In the genomic region with DNA sequence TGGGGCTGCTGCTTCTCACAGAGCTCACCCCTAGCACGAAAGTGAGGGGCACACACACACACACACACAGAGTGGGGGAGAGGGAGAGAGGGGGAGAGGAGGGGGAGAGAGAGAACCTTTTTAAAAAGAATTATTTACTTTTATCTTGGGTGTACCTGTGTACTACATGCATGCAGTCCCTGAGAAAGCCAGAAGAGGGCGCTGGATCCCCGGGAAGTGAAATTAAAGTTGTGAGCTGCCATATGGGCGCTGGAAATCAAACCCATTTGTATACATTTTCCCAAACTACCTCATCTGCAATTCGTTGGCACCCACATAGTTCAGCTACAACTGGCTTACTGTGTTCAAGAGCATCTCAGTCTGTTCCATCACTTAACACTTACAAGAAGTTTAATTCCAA, we compare ENCODE assay signal across 20 mouse cellular contexts. TPM values are rescaled to one million over a fixed set of nuclear protein-coding genes. Genes with fewer than 3 reads are reported as not detected.
DNase-seq lines count a peak whose midpoint lies in the region; ATAC-seq and TF ChIP-seq lines count a peak whose summit lies in the region.
"Had no signal": no experiment of that assay in that cellular context is flagged by ENCODE, and none has a peak within 500 bp of the region (broad histone marks: within the 10 kb centered on the region; RNA-seq: fewer than 3 reads in every experiment).

No protein-coding gene starts in this region.

- H3K27me3 ChIP-seq in liver, adult 2 months (ENCODE audit: control insufficient read depth, insufficient read depth, low read length): no peaks in the 10 kb centered on the region
- H3K27me3 ChIP-seq in liver, embryonic 11.5 days (replicated peaks; ENCODE audit: control insufficient read depth, insufficient read depth, low read length): no peaks in the 10 kb centered on the region
- H3K27me3 ChIP-seq in hindbrain, embryonic 14.5 days (ENCODE audit: control insufficient read depth, insufficient read depth, low read length): no peaks in the 10 kb centered on the region
- no peaks in the 10 kb centered on the region for H3K27me3 ChIP-seq in hindbrain, embryonic 11.5 days (ENCODE audit: control insufficient read depth, insufficient read depth, low read length)
- H3K27me3 ChIP-seq: hindbrain, embryonic 12.5 days; liver, embryonic 15.5 days had no signal

- no peak overlapping the region for H3K4me2 ChIP-seq in liver, embryonic 11.5 days
- H3K4me2 ChIP-seq in hindbrain, embryonic 14.5 days (replicated peaks): no peak overlapping the region
- no peak overlapping the region for H3K4me2 ChIP-seq in hindbrain, embryonic 11.5 days (replicated peaks; ENCODE audit: low read depth, low read length)
- H3K4me2 ChIP-seq: hindbrain, embryonic 12.5 days; liver, embryonic 15.5 days had no signal

- intact Hi-C loops in gastrocnemius, adult 2 months (cut with DNase I): no loop called here

- no peak for DNase-seq in gastrocnemius, adult 2 months
- no peak for DNase-seq in gastrocnemius, postnatal 25 days
- no peak for DNase-seq in liver, adult 2 months (ENCODE audit: extremely low read depth, low read depth, low spot score)
- DNase-seq in liver, embryonic 11.5 days (ENCODE audit: low spot score): no peak
- DNase-seq in A20 (ENCODE audit: low read depth, low spot score) (peak; percentile 35), R1 (ENCODE audit: low read depth, low spot score) (peak; percentile 72)
- DNase-seq in hindbrain, embryonic 14.5 days (ENCODE audit: low spot score): no peak
- DNase-seq in hindbrain, embryonic 11.5 days (ENCODE audit: low spot score): no peak
- DNase-seq: adrenal gland, postnatal 10 days; cerebellum, adult 9-10 months; forebrain, postnatal 0 days; heart, adult 18-20 months; kidney, adult 11 months; kidney, postnatal 36 days; left cerebral cortex, postnatal 4 days; lung, postnatal 4 days; thymus, adult 18-20 months had no signal

- H3K27ac ChIP-seq in gastrocnemius, adult 2 months: no peak overlapping the region
- no peak overlapping the region for H3K27ac ChIP-seq in liver, adult 2 months (replicated peaks; ENCODE audit: insufficient read depth, low read depth, low read length)
- H3K27ac ChIP-seq in liver, embryonic 11.5 days (ENCODE audit: low read depth, low read length): no peak overlapping the region
- no peak overlapping the region for H3K27ac ChIP-seq in hindbrain, embryonic 14.5 days
- no peak overlapping the region for H3K27ac ChIP-seq in hindbrain, embryonic 11.5 days (ENCODE audit: low read depth, low read length)
- H3K27ac ChIP-seq: hindbrain, embryonic 12.5 days; liver, embryonic 15.5 days; midbrain, embryonic 10.5 days had no signal

- no peaks in the 10 kb centered on the region for H3K36me3 ChIP-seq in liver, adult 2 months (ENCODE audit: control insufficient read depth, insufficient read depth, low read length)
- H3K36me3 ChIP-seq in liver, embryonic 11.5 days (ENCODE audit: control insufficient read depth, insufficient read depth, low read length): no peaks in the 10 kb centered on the region
- peaks cover 5% of the 10 kb centered on the region; the same call in 1 of the 2 replicates for H3K36me3 ChIP-seq in hindbrain, embryonic 14.5 days (replicated peaks; ENCODE audit: control insufficient read depth, insufficient read depth)
- H3K36me3 ChIP-seq in hindbrain, embryonic 11.5 days (ENCODE audit: control insufficient read depth, insufficient read depth, low read length): no peaks in the 10 kb centered on the region
- H3K36me3 ChIP-seq: liver, embryonic 15.5 days had no signal

- no peak for TF ChIP-seq POLR2A in liver, adult 2 months (IDR thresholded peaks at IDR 0.05; ENCODE audit: extremely low read depth, insufficient read depth, low read length)

- no peak for ATAC-seq in liver, embryonic 11.5 days (replicated peaks; ENCODE audit: low FRiP score)
- ATAC-seq in hindbrain, embryonic 14.5 days (ENCODE audit: low FRiP score): no peak
- no peak for ATAC-seq in hindbrain, embryonic 11.5 days (ENCODE audit: low FRiP score)
- ATAC-seq: forebrain, postnatal 0 days had no signal

- 79% methylated on average over 5 of the region's 5 CpGs for WGBS in liver, adult 2 months
- 67% methylated on average over 5 of the region's 5 CpGs for WGBS in liver, embryonic 11.5 days
- WGBS in hindbrain, embryonic 14.5 days: 71% methylated on average over 5 of the region's 5 CpGs
- 86% methylated on average over 5 of the region's 5 CpGs for WGBS in hindbrain, embryonic 11.5 days

- H3K9me3 ChIP-seq in liver, embryonic 11.5 days (ENCODE audit: control insufficient read depth, low read length): no peaks in the 10 kb centered on the region
- H3K9me3 ChIP-seq in hindbrain, embryonic 14.5 days (ENCODE audit: control insufficient read depth, low read length): no peaks in the 10 kb centered on the region
- H3K9me3 ChIP-seq in hindbrain, embryonic 11.5 days (ENCODE audit: control insufficient read depth, low read length): no peaks in the 10 kb centered on the region
- H3K9me3 ChIP-seq: hindbrain, embryonic 12.5 days; liver, embryonic 15.5 days; midbrain, embryonic 10.5 days had no signal

- peak; percentile 29; the same call in 1 of the 2 replicates for TF ChIP-seq CTCF in gastrocnemius, adult 2 months (IDR thresholded peaks at IDR 0.05)
- TF ChIP-seq CTCF in liver, adult 2 months (IDR thresholded peaks at IDR 0.05; ENCODE audit: low read depth, low read length): peak; percentile 15; the same call in 1 of the 2 replicates

- no peaks in the 10 kb centered on the region for H3K4me1 ChIP-seq in liver, adult 2 months (ENCODE audit: control insufficient read depth, insufficient read depth, low read length)
- no peaks in the 10 kb centered on the region for H3K4me1 ChIP-seq in liver, embryonic 11.5 days (replicated peaks; ENCODE audit: control insufficient read depth, insufficient read depth, low read length)
- no peaks in the 10 kb centered on the region for H3K4me1 ChIP-seq in hindbrain, embryonic 14.5 days (replicated peaks; ENCODE audit: control insufficient read depth, insufficient read depth, low read length)
- H3K4me1 ChIP-seq in hindbrain, embryonic 11.5 days (replicated peaks; ENCODE audit: control insufficient read depth, insufficient read depth, low read length): no peaks in the 10 kb centered on the region
- H3K4me1 ChIP-seq: hindbrain, embryonic 12.5 days; liver, embryonic 15.5 days; midbrain, embryonic 10.5 days had no signal

- no peak overlapping the region for H3K4me3 ChIP-seq in gastrocnemius, adult 2 months
- no peak overlapping the region for H3K4me3 ChIP-seq in liver, adult 2 months (ENCODE audit: insufficient read depth, low read depth, low read length)
- no peak overlapping the region for H3K4me3 ChIP-seq in liver, embryonic 11.5 days (ENCODE audit: low read depth, low read length)
- H3K4me3 ChIP-seq in hindbrain, embryonic 14.5 days (replicated peaks; ENCODE audit: low read length): no peak overlapping the region
- no peak overlapping the region for H3K4me3 ChIP-seq in hindbrain, embryonic 11.5 days (ENCODE audit: low read depth, low read length)
- H3K4me3 ChIP-seq: hindbrain, embryonic 12.5 days; liver, embryonic 15.5 days; midbrain, embryonic 10.5 days had no signal

- H3K9ac ChIP-seq in liver, adult 2 months (ENCODE audit: low read depth, low read length): no peak overlapping the region
- no peak overlapping the region for H3K9ac ChIP-seq in liver, embryonic 11.5 days (ENCODE audit: low read depth, low read length)
- H3K9ac ChIP-seq in hindbrain, embryonic 14.5 days: no peak overlapping the region
- no peak overlapping the region for H3K9ac ChIP-seq in hindbrain, embryonic 11.5 days (ENCODE audit: low read depth, low read length)
- H3K9ac ChIP-seq: forebrain, postnatal 0 days; hindbrain, embryonic 12.5 days; liver, embryonic 15.5 days had no signal

- H3K79me2 ChIP-seq in liver, adult 2 months (ENCODE audit: control insufficient read depth, insufficient read depth, low read length): no peaks in the 10 kb centered on the region

RNA-seq across cellular contexts. Expression of a gene that starts 14.3 kb away (rescaled TPM):
- total RNA-seq in gastrocnemius, adult 2 months (2021): under 1 TPM; 0.42 to 0.48 TPM
- total RNA-seq in gastrocnemius, postnatal 25 days (2021): 1 to 10 TPM in 1 of 2 experiments, under 1 TPM in 1; 0.59 to 1.1 TPM
- 1.0 and 2.8 TPM in 2 replicates for total RNA-seq in liver, adult 2 months (2014; rRNA removed)
- 0.22 and 0.31 TPM in 2 replicates for polyA plus RNA-seq in liver, adult 2 months (2012; rRNA removed)
- 50.9 and 55.8 TPM in 2 replicates for polyA plus RNA-seq in liver, embryonic 11.5 days (2014; fragmentation: Nextera tagmentation; extraction: Ambion mirVana)
- 7.0 and 8.0 TPM in 2 replicates for polyA plus RNA-seq in hindbrain, embryonic 14.5 days (2014; fragmentation: Nextera tagmentation; extraction: Ambion mirVana)
- 10.4 and 11.0 TPM in 2 replicates for polyA plus RNA-seq in hindbrain, embryonic 11.5 days (2014; fragmentation: Nextera tagmentation; extraction: Ambion mirVana)

Comparison
In these comparisons a context has a peak if more than half of its experiments do, and no peak if none do; other contexts are left out.
1. DNase-seq: peak in A20 (single experiment) and R1 (single experiment); none in gastrocnemius, adult 2 months (single experiment), gastrocnemius, postnatal 25 days (single experiment), liver, adult 2 months (single experiment), liver, embryonic 11.5 days (single experiment), hindbrain, embryonic 14.5 days (single experiment) and hindbrain, embryonic 11.5 days (single experiment).